Mouse (Mus musculus): ENCODE data around the gene Jak1. TPM values are rescaled to one million over a fixed set of nuclear protein-coding genes. Genes with fewer than 3 reads are reported as not detected.

The Jak1 gene
- total RNA-seq, 2 experiments from 2014 or later: 120 to 126 TPM

DNA sequence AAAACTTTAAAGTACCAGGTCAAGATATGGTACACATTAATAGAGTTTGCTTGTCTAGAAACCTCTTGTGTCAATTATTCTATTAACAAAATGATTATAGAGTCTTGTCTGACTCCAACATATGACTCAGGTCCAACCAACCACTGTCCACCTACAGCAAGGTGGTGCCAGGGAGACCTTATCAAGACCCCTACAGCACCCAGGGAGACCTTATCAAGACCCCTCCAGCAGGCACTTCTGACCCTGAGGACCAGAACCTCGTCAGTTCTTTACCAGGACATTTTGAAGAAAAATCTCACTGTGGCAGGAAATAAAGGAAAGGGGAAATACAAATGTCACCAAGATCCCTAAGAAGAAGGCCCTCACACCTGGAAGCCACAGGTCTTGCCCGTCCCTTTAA, 18.5 kb downstream of the Jak1 start:
- intact Hi-C loops (cut with DNase I): no loop called here
- no peak for DNase-seq (ENCODE audit: extremely low spot score in 1 of 2, low spot score in 2 of 2)

DNA sequence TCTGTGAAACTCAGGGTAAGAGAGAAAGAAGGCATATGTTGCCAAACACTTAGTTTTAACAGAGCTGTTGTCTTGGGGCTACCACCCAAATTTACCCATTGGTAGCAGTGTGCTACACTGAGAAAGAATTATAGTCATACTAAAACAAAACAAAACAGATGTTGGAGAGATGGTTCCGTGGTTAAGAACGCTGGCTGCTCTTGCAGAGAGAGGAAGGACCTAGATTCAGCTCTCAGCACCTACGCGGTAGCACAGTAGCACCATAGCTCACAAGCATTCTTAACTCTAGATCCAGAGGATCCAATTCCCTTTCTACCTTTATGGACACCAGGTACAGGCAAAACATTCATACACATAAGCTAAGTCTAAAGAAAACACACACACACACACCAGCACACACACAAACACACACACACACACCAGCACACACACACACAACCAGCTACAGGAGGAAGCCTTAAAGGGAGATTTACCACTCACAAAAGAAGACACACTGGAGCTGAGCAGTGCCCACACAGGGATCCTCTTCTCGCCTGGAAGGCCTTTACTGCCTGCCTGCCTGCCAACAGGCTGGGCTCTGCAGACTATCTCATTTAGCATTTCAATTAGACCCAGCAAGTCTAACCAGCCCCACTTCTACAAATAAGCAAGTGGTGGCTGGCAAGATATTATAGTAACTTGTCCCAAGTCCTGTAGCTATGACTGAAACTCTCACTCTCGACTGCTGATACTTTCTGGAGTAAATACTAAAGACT, 20.6 kb downstream of the Jak1 start:
- intact Hi-C loops (cut with DNase I): no loop called here
- DNase-seq (ENCODE audit: extremely low spot score in 1 of 2, low spot score in 2 of 2): peak in 1 of 2 experiments; percentile 15

DNA sequence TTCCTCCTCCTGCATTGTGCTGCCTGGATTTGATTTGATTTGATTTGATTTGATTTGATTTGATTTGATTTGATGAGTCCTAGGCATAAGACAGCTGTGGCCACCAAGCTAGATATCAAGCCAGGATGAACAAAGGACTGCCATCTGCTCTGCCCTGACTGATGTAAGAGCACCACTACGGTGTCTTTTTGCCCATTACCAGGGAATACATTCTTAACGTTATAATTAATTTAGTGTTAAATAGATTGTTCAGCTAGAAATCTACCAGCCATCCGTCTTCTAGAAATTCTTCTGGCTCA, 24.3 kb downstream of the Jak1 start:
- intact Hi-C loops (cut with DNase I): no loop called here
- no peak for DNase-seq (ENCODE audit: extremely low spot score in 1 of 2, low spot score in 2 of 2)

DNA sequence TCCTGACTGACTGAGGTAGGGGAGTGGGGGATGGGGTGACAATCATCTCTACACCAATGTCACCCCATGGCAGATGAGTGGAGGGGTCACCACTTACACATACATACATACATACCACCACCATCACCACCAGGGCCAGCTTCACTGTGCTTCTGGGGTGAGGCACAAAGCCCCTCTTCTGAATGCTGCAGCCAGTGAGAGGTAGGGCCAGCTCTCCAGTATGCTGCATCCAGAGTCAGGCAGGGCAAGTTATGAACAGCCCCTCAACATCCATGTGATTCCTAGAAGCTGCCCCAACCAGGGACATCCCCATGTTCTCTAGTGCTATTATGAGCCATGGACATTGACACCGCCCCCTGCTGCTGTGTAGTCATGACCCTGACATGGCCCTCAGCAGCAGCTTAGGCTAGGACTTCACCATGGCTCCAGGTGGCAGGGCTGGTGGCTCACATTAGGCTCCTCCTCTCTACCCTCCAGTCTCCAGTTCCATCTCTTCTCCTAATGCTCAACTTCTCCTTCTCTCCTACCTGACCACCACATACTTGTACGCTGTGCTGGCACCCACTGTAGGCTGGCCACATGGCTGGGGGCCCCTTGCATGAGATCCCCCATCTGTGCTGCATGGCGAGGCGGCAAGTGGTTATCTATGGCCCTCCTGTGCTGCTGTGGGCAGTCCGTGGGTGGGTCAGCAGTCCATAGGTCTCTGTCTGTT, 24.8 kb downstream of the Jak1 start:
- intact Hi-C loops (cut with DNase I): no loop called here
- DNase-seq (ENCODE audit: extremely low spot score in 1 of 2, low spot score in 2 of 2): no peak

DNA sequence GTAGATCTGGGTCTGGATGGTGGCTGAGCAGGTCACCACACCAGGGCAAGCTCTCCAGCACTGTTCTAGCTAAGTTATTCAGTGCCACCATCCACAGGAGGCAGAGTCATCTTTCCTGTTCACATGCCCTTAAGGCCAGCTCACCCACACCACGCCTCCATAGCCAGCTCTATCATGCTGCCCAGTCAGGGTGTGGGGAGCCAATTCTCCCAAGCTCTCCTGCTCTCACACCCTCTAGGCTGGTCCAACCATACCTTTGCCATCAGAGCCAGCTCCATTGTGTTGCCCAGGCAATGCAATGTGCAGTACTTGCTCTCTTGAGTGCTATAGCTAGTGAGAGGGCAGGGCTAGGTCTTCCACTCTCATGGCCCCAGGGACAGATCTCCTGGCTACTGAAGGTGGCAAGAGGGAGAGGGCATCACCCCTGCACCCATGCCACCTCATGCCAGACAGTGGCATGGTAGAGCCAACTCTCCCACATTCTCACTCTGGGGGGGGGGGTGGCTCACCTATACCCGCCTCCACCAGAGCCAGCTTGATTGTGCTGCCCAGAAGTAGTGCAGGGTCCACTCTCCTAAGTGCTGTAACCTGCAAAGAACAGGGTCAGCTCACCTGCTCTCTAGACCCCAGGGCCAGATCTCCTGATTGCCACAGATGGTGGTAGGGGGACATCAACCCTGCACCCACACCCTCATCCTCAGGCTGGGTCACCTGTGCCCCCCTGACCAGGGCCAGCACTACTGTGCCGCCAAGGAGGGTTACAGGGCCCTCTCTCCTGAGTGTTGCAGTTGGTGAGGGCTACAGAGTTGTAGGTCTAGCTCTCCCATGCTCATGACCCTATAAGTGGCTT, 25.5 kb downstream of the Jak1 start:
- no peak for DNase-seq (ENCODE audit: extremely low spot score in 1 of 2, low spot score in 2 of 2)
- intact Hi-C loops (cut with DNase I): no loop called here

DNA sequence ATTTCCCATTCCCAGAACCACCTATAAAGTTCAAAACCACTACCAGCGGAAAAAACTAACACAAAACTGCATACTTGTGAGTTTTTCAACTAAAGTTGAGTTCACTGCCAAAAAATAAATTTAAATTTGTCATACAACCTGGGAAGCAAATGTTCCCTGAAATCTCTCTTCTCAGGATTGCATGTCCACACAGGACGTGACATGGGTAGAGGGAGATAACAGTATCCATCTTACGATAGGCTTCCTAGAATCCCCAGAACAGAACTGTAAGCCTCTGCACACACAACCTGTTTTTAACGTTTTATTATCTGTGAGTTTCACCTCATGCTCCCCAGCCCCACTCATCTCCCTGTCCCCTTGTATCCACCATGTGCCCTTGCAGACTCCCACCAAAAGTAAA, 26.5 kb downstream of the Jak1 start:
- no peak for DNase-seq (ENCODE audit: extremely low spot score in 1 of 2, low spot score in 2 of 2)
- intact Hi-C loops (cut with DNase I): no loop called here

DNA sequence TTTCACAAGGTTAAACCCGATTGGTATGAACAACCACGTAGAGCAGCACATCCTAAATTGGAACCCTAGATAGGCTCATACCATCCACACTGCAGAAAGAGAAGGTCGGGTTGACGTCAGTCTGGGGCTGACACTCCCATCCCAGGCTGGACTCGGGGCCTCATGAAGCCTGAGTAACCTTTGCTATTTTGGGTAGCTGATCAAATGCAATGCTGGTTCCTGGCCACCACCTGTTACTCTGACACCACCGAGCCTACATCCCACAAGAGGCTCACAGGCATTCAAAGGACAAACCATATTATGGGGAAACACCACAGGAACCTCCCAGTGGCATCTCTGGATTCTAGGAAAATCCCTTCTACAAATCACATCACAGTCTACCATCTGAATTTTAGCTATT, 28.3 kb downstream of the Jak1 start:
- intact Hi-C loops (cut with DNase I): no loop called here
- no peak for DNase-seq (ENCODE audit: extremely low spot score in 1 of 2, low spot score in 2 of 2)

DNA sequence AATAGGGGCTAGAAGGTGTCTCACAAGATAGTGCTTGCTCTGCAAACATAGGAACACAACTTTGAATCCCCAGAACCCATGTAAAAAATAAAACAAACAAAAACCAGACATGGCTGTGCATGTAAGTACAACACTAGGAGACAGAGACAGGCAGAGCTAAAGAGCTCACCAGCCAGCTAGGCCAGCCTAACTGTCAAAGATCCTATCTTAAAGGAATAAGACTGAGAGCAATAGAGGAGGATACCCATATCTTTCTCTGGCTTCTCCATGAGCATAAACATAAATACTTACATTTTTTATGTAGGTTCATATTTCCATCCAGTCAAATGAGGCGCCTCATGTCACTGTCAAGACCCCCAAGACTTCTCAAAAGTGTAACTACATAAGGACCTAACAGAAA, 29.1 kb downstream of the Jak1 start:
- DNase-seq (ENCODE audit: extremely low spot score in 1 of 2, low spot score in 2 of 2): no peak
- intact Hi-C loops (cut with DNase I): no loop called here

DNA sequence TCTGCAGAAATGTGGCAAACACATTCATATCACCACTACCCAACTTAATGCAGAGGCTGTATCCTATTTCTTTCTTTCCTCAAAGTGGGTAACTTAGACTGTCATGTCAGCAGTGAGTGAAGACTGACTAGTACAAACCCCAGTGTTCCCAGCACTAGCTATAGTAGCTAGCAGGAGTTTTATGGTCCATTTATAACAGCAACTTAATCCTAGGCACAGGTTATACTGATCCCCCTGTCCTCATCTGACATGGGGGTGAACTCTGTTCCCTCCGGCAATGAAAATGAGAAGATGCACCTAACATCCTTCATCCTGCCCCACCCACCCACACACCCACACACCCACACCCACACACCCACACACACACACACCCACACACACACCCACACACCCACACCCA, 30.3 kb downstream of the Jak1 start:
- intact Hi-C loops (cut with DNase I): no loop called here
- DNase-seq (ENCODE audit: extremely low spot score in 1 of 2, low spot score in 2 of 2): no peak

DNA sequence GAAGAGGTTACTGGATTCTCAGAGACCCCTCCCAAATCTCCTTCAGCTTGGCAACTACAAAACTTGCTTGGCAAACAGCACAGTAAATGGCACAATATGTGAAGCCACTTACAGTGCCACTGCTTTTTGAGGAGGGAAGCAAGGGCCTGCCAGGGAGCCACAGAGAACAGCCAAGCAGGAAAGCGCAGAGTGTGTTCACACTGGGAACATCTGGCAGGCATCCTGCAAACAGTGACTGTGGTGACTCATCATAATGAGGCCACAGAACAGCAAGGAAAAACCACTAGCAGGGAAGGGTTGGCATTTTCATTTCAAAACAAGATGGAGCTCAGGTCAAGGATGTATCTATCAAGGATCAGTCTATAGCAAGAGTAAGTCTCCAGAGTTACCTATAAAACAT, 30.8 kb downstream of the Jak1 start:
- intact Hi-C loops (cut with DNase I): no loop called here
- peak; percentile 60 to 68 for DNase-seq (ENCODE audit: extremely low spot score in 1 of 2, low spot score in 2 of 2)

DNA sequence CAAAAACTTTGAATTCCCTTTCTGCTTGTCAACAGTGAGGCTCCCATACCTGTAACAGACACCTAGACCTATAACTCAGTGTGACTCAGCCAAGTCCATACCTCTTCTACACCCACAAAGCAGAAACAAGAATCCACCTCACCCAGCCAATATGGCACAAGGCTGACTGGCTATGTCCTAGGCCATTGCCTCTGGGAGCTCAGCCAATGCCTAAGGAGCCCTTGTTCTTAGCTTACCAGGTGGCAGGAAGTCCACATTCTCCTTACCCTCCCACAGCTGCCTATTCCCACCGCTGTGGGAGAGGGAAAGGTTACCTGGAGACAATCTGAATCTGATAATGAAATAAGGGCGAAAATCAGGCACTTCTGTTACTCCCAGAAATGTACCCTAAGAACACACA, 34.5 kb downstream of the Jak1 start:
- no peak for DNase-seq (ENCODE audit: extremely low spot score in 1 of 2, low spot score in 2 of 2)
- intact Hi-C loops (cut with DNase I): no loop called here

DNA sequence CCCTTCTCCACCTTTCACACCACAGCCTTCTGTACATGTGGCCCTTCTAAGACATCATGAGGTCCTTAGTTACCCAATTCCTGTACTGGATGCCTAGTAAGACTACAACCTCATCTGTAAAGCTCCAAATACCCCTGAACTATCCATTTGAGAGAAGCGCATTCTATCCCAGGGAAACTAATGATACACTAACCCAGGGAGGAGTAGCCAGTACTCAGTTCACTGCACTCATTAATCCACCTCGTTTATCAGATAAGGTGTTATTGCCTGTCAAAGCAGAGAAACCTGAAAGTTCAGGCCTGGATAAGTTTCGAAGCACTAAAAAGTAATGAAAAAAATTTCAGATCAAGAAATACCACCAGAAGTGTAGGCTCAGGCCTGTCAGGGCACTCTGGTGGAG, 37.7 kb downstream of the Jak1 start:
- intact Hi-C loops (cut with DNase I): no loop called here
- no peak for DNase-seq (ENCODE audit: extremely low spot score in 1 of 2, low spot score in 2 of 2)

DNA sequence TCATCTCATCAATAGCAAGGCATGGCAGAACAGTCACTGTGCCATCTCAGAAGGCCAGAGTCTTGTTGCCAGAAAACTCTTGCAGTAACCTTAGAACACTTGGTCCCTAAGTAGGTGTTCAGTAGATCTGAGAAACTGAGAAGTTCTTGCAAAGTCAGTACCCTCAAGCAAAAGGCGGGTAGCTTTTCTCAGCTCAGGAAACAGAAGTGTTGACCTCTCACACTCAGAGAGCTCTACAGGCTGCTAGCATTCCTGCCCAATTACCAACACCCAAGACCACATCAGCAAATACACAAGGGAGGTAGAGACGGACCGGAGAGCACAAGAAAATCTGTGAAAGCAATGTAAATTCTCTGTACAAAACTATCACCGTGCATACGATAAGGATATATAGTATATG, 39.1 kb downstream of the Jak1 start:
- no peak for DNase-seq (ENCODE audit: extremely low spot score in 1 of 2, low spot score in 2 of 2)
- intact Hi-C loops (cut with DNase I): no loop called here

DNA sequence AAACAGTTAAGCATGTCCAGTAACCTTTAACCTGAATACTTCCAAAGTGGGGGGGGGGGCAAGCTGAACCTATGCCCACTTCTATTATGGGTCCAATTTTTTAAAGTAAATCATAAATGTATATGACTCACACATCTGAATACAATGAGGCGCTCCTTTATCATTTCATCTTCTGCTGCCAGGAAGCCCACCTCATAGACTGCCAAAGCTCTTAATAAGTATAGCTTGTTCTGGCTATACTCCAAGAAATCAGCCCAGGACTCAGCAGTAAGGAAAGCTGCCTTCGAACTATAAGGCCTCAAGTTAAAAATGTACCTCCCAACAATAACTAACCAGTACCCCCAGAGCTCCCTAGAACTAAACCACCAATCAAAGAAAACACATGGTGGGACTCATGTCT, 44.1 kb downstream of the Jak1 start:
- intact Hi-C loops (cut with DNase I): no loop called here
- DNase-seq (ENCODE audit: extremely low spot score in 1 of 2, low spot score in 2 of 2): no peak

DNA sequence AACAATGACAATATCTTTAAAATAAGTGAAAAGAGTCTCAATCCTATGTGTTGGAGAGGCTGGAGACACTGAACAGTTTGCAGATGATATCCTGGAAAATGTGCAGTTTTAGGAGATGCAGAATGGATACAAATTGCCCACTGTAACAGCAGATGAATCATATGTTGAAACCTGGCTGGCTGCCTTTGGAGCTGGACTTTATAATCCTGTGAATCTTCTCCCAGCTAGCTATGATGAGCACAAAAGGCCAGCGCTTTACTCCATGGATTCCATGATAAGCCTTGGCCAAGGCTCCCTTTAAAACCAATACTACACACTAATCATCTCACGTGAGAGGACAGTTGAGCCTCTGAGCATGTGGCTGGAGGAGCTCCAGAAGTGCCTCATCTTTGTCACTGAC, 45.2 kb downstream of the Jak1 start:
- intact Hi-C loops (cut with DNase I): no loop called here
- no peak for DNase-seq (ENCODE audit: extremely low spot score in 1 of 2, low spot score in 2 of 2)

DNA sequence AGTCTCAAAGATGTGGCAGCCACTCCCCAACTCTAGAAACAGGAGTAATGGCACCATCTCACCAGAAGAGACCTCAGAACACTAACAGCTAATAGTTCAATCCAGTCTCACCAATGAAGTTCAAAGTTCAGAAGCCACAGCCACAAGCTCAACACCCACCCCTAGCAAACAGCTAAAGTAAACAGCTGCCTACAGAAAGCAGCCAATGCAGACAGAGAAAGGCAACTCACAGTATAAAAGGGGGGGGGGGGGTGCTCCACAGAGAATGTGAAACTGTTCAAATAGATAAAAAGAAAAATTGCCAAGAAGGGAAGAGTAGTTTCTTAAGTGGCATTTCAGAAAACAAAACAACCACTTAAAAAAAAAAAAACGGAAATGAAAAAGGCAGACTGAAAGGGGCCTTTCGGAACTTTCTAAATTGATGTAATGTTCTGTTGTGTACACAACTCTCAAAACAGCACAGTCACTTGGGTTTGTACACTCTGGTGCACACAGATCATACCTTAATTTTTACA, 48.0 kb downstream of the Jak1 start:
- no peak for DNase-seq (ENCODE audit: extremely low spot score in 1 of 2, low spot score in 2 of 2)
- intact Hi-C loops (cut with DNase I): no loop called here

DNA sequence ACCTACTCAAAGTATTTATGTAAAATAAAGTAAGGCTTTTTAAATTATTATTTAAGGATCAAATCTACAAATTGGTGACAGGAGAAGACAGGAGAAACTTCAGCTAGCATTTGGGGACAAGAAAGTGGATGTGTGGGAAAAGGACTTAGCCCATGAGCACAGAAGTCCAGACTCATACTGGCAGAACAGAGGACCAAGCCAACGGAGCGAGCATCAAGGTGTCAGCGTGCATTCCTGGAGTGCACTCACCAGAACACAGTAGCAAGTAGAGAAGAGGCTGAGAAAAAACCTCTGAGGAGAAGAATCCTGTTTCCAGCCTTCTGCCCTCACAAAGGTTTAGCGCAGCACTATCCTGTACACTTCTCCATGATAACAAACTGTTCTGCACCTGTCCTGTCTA, 48.8 kb downstream of the Jak1 start:
- DNase-seq (ENCODE audit: extremely low spot score in 1 of 2, low spot score in 2 of 2): no peak
- intact Hi-C loops (cut with DNase I): no loop called here

DNA sequence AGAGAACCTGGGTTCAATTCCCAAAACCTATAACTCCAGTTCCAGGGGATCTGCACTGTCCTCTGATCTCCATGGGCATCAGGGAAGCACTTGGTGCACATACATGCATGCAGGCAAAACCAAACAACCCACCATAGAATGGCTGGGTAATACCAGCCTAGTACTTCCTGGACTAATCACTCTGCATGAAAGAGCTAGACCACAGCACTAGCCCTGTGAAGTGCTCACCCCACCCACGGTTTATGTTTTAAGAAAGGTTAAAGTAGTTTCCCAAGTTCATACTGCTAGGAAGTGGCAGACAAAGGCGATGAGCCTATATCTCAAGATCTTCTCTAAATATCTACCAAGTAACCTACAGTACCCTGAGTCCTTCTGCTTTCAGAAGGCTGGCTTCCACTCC, 51.6 kb downstream of the Jak1 start:
- intact Hi-C loops (cut with DNase I): no loop called here
- DNase-seq (ENCODE audit: extremely low spot score in 1 of 2, low spot score in 2 of 2): no peak

DNA sequence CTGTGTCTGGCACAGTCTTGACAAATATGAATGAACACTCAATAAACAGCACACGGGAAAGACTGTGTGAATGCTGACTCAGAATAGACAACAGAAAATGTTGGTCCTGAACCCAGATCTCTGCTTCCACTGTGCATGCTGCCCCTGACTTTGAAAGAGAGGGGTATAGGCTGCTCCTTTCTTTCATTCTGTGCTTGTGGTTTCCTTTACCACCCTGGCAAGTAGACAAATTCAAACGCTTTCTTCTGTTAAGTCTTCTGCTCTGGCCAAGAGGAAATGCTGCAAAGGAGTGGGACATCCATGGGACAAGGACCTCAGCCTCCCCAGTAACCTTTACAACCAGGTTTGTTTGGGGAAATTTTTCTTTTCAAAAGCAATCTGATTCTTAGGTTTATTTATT, 57.6 kb downstream of the Jak1 start:
- intact Hi-C loops (cut with DNase I): no loop called here
- DNase-seq (ENCODE audit: extremely low spot score in 1 of 2, low spot score in 2 of 2): no peak

DNA sequence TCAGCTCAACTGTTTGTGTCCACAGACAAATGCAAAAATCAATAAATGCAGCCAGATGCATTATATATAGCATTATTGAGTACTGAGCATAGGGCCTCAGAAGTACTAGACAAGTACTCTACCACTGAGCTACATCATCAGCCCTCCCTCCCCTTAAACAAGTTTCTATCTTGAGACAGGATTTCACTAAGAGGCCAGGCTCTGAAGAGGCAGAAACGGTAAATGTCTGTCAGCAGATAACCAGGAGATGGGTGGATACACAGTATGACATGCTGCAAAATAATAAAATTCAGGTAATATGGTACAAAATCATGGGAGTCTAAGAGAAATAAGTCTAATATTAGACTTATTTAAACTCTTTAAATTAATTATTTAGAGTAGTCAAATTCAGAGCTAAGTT, 61.6 kb downstream of the Jak1 start:
- intact Hi-C loops (cut with DNase I): no loop called here
- DNase-seq (ENCODE audit: extremely low spot score in 1 of 2, low spot score in 2 of 2): no peak
